In the genomic region with DNA sequence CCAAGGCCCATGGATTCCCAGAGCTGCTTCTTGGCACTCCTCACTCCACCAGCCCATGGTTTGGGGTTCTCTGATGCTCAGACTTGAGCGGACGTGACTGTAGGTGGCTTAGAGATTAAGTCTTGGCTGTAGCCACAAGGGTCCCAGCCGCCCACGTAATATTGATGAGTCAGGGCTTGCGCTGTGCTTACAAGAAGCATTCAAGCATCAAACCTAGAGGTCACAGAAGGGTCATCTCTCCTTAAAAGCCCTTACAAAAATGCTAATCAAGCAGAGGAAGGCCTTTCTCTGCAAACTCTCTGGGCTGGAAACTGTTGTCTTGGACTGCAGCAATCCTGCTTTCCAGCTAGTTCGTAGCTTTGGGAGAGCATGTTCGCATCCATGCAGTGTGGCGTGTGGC, we compare ENCODE assay signal across 18 mouse cellular contexts.
DNase-seq lines count a peak whose midpoint lies in the region; ATAC-seq and TF ChIP-seq lines count a peak whose summit lies in the region.
"Had no signal": no experiment of that assay in that cellular context is flagged by ENCODE, and none has a peak within 500 bp of the region (broad histone marks: within the 10 kb centered on the region; RNA-seq: fewer than 3 reads in every experiment).

No protein-coding gene starts in this region.

- peak; percentile 17 for DNase-seq in neural tube, embryonic 10.5 days (ENCODE audit: extremely low spot score, low spot score)
- DNase-seq in embryo, embryonic 11 days, result peak; percentile 47
- DNase-seq in spleen, postnatal 10 days (ENCODE audit: low spot score in 2 of 2), result no peak
- no peak for DNase-seq in left cerebral cortex, adult 2 months (ENCODE audit: extremely low spot score in 1 of 2, low spot score in 2 of 2)
- DNase-seq in cerebellum, postnatal 4 days (ENCODE audit: low spot score in 2 of 2), result no peak
- DNase-seq in layer of hippocampus, adult 11-12 months (ENCODE audit: low spot score), result no peak
- DNase-seq: adrenal gland, postnatal 10 days; cerebellum, postnatal 36 days; gastrocnemius, postnatal 14 days; lung, adult 18-20 months; right cerebral cortex, adult 18-20 months had no signal

- no peak overlapping the region for H3K4me3 ChIP-seq in neural tube, embryonic 15.5 days (replicated peaks)
- no peak overlapping the region for H3K4me3 ChIP-seq in kidney, embryonic 16.5 days (ENCODE audit: low read length)
- H3K4me3 ChIP-seq in left cerebral cortex, adult 2 months, result no peak overlapping the region
- H3K4me3 ChIP-seq: heart, embryonic 13.5 days; hindbrain, embryonic 12.5 days; neural tube, embryonic 13.5 days had no signal

- no peaks in the 10 kb centered on the region for H3K36me3 ChIP-seq in neural tube, embryonic 15.5 days
- H3K36me3 ChIP-seq in kidney, embryonic 16.5 days (ENCODE audit: insufficient read depth, low read length), result no peaks in the 10 kb centered on the region
- H3K36me3 ChIP-seq: heart, embryonic 13.5 days; hindbrain, embryonic 12.5 days; neural tube, embryonic 13.5 days had no signal

- H3K9ac ChIP-seq in neural tube, embryonic 15.5 days (replicated peaks), result no peak overlapping the region
- no peak overlapping the region for H3K9ac ChIP-seq in kidney, embryonic 16.5 days (replicated peaks; ENCODE audit: low read length)
- H3K9ac ChIP-seq: heart, embryonic 13.5 days; hindbrain, embryonic 12.5 days; neural tube, embryonic 13.5 days had no signal

- H3K27ac ChIP-seq in neural tube, embryonic 15.5 days (replicated peaks), result no peak overlapping the region
- no peak overlapping the region for H3K27ac ChIP-seq in kidney, embryonic 16.5 days (ENCODE audit: low read length)
- H3K27ac ChIP-seq in left cerebral cortex, adult 2 months, result no peak overlapping the region
- H3K27ac ChIP-seq: heart, embryonic 13.5 days; hindbrain, embryonic 12.5 days; macrophage; neural tube, embryonic 13.5 days had no signal

- intact Hi-C loops in left cerebral cortex, adult 2 months (cut with DNase I), result no loop called here

- no peak overlapping the region for H3K4me2 ChIP-seq in neural tube, embryonic 15.5 days
- H3K4me2 ChIP-seq in kidney, embryonic 16.5 days (replicated peaks; ENCODE audit: low read depth, low read length), result no peak overlapping the region
- H3K4me2 ChIP-seq: heart, embryonic 13.5 days; hindbrain, embryonic 12.5 days; neural tube, embryonic 13.5 days had no signal

- ATAC-seq in neural tube, embryonic 15.5 days (ENCODE audit: low FRiP score), result no peak
- ATAC-seq in kidney, embryonic 16.5 days (ENCODE audit: low FRiP score, low TSS enrichment), result 0 out of 2 replicates have a peak, but pooled peaks have one; percentile 84
- ATAC-seq: midbrain, embryonic 16.5 days had no signal

- no peak for TF ChIP-seq CTCF in left cerebral cortex, adult 2 months (IDR thresholded peaks at IDR 0.05)

- no peaks in the 10 kb centered on the region for H3K4me1 ChIP-seq in neural tube, embryonic 15.5 days
- no peaks in the 10 kb centered on the region for H3K4me1 ChIP-seq in kidney, embryonic 16.5 days (ENCODE audit: insufficient read depth, low read length)
- H3K4me1 ChIP-seq: heart, embryonic 13.5 days; hindbrain, embryonic 12.5 days had no signal

- no peaks in the 10 kb centered on the region for H3K9me3 ChIP-seq in neural tube, embryonic 15.5 days (replicated peaks)
- H3K9me3 ChIP-seq in kidney, embryonic 16.5 days (ENCODE audit: low read length), result no peaks in the 10 kb centered on the region
- H3K9me3 ChIP-seq: heart, embryonic 13.5 days; hindbrain, embryonic 12.5 days; neural tube, embryonic 13.5 days had no signal

- H3K27me3 ChIP-seq in neural tube, embryonic 15.5 days (replicated peaks), result no peaks in the 10 kb centered on the region
- no peaks in the 10 kb centered on the region for H3K27me3 ChIP-seq in kidney, embryonic 16.5 days (ENCODE audit: insufficient read depth, low read length)
- H3K27me3 ChIP-seq: heart, embryonic 13.5 days; hindbrain, embryonic 12.5 days; neural tube, embryonic 13.5 days had no signal

- WGBS in neural tube, embryonic 15.5 days, result 38% methylated on average over 8 of the region's 8 CpGs
- 63% methylated on average over 8 of the region's 8 CpGs for WGBS in kidney, embryonic 16.5 days

Comparison
In these comparisons a context has a peak if more than half of its experiments do, and no peak if none do; other contexts are left out.
1. DNase-seq: peak in neural tube, embryonic 10.5 days (single experiment) and embryo, embryonic 11 days (single experiment); none in spleen, postnatal 10 days (0 of 2), left cerebral cortex, adult 2 months (0 of 2), cerebellum, postnatal 4 days (0 of 2) and layer of hippocampus, adult 11-12 months (single experiment).